Mouse (Mus musculus) embryo, embryonic 10.5 days (tissue): ENCODE data around the gene Stard7.
A peak's percentile ranks its signal among the peaks of the same experiment; 100 is the strongest.
"Not testable (repeated sequence)": the region's sequence is repeated elsewhere in the genome, so short reads cannot be mapped to it uniquely, and the experiment has no call there.

ENCODE experiments used
- DNase-seq: peaks from one replicate; pipeline ENCODE4 v3.0.0-alpha.2; 2015; ENCODE audit warnings: low spot score

Gene Stard7

GRCm38 (mm10) chr2:127269491-127270299, at the start of gene Stard7:
Stard7 (plus strand) TSS chr2:127270218.
- peak; percentile 98 for DNase-seq

- DNase-seq = no peak
These were observed 44.8 kb upstream of the Stard7 start for GRCm38 (mm10) chr2:127225261-127225660.

GRCm38 (mm10) chr2:127237897-127238610, 32.0 kb upstream of the Stard7 start:
- DNase-seq = no peak

GRCm38 (mm10) chr2:127240065-127240464, 30.0 kb upstream of the Stard7 start:
- DNase-seq = no peak

- peak; percentile 99 for DNase-seq
These were observed 22.3 kb upstream of the Stard7 start, which contains the start of the genes Ciao1 and Tmem127 for GRCm38 (mm10) chr2:127247592-127248333. Ciao1 (minus strand) TSS chr2:127247816. Tmem127 (plus strand) TSS chr2:127247908.

- peak; percentile 57 for DNase-seq
These were observed 21.5 kb upstream of the Stard7 start for GRCm38 (mm10) chr2:127248334-127249004.

- DNase-seq = no peak
These were observed 19.6 kb upstream of the Stard7 start for GRCm38 (mm10) chr2:127250291-127251008.

- DNase-seq = no peak
These were observed 18.6 kb upstream of the Stard7 start for GRCm38 (mm10) chr2:127251457-127251856.

GRCm38 (mm10) chr2:127251880-127252527, 18.0 kb upstream of the Stard7 start:
- no peak for DNase-seq

- no peak for DNase-seq
These were observed 17.2 kb upstream of the Stard7 start for GRCm38 (mm10) chr2:127252787-127253186.

- DNase-seq = no peak
These were observed 15.3 kb upstream of the Stard7 start for GRCm38 (mm10) chr2:127254604-127255134.

- DNase-seq = no peak
These were observed 14.7 kb upstream of the Stard7 start for GRCm38 (mm10) chr2:127255294-127255693.

GRCm38 (mm10) chr2:127259340-127259739, 10.7 kb upstream of the Stard7 start:
- DNase-seq = no peak

- no peak for DNase-seq
These were observed 7.5 kb upstream of the Stard7 start for GRCm38 (mm10) chr2:127262480-127262879.

GRCm38 (mm10) chr2:127267854-127268253, 2.2 kb upstream of the Stard7 start:
- DNase-seq = no peak

- peak; percentile 90 for DNase-seq
These were observed 453 bp downstream of the Stard7 start for GRCm38 (mm10) chr2:127270300-127271041.

GRCm38 (mm10) chr2:127271042-127271515, 1.1 kb downstream of the Stard7 start:
- peak; percentile 40 for DNase-seq

GRCm38 (mm10) chr2:127272049-127272448, 2.0 kb downstream of the Stard7 start:
- DNase-seq = not testable (repeated sequence)

- no peak for DNase-seq
These were observed 2.8 kb downstream of the Stard7 start for GRCm38 (mm10) chr2:127272806-127273205.
